Mouse (Mus musculus): ENCODE measurements at regions not wholly inside any gene's neighbourhood (a gene's known extent, or its start where the extent isn't known, plus 50 kb on each side); places are given as distances from the start of the nearest gene placed in this dataset.

DNA sequence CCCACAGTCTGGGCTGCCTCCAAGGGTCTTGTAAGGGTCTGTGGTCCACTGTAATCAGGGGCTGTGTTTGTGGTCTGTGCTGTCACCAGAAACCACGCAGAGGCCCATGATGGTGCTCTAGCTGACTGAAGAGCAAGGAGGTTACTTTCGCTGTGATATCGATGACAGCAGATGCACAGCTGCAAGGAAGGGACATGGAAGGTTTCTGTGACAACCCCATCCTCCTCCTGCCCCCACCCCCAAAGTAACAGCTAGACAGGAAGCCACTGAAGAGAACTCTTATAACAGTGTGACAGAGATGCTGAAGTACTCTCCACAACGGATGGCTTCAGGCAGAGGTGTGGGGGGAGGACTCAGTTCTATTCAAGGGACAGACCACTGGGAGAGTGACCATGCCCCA lies 127.0 kb upstream of the Ubl3 start:
- TF ChIP-seq EP300 (IDR thresholded peaks at IDR 0.05; ENCODE audit: low read depth), result no peak
- no peak for TF ChIP-seq CTCF (IDR thresholded peaks at IDR 0.05; ENCODE audit: low read depth)
